Mouse (Mus musculus): ENCODE measurements at regions not wholly inside any gene's neighbourhood (a gene's known extent, or its start where the extent isn't known, plus 50 kb on each side); places are given as distances from the start of the nearest gene placed in this dataset.

GRCm38 (mm10) chr1:91612912-91613311 lies 72.6 kb downstream of the Asb1 start:
- no peak for TF ChIP-seq POLR2A (IDR thresholded peaks at IDR 0.05; ENCODE audit: borderline replicate concordance, extremely low read depth, low read depth, low read length)
- no peak for TF ChIP-seq CTCF (IDR thresholded peaks at IDR 0.05; ENCODE audit: insufficient read depth, low read length)
